Mouse (Mus musculus): ENCODE data around the gene Nasp. TPM values are rescaled to one million over a fixed set of nuclear protein-coding genes. Genes with fewer than 3 reads are reported as not detected.
"Not testable (repeated sequence)": the region's sequence is repeated elsewhere in the genome, so short reads cannot be mapped to it uniquely, and the experiment has no call there.

Gene Nasp
- 2.0 and 2.6 TPM in 2 replicates for polyA plus RNA-seq (2012; rRNA removed)

GRCm38 (mm10) chr4:116627722-116628662, at the start of gene Nasp:
Gene Nasp, minus strand, starts transcription at chr4:116627941.
- DNase-seq (ENCODE audit: low read depth in 1 of 2, low spot score in 2 of 2): peak; percentile 70 to 84
- Histone ChIP-seq H3K36me3 (ENCODE audit: control insufficient read depth, insufficient read depth, low read length) (no peaks in the 10 kb centered on the region), H3K4me1 (ENCODE audit: control insufficient read depth, insufficient read depth, insufficient read length) (peaks cover 4% of the 10 kb centered on the region; the same call in 1 of the 2 replicates), H3K4me3 (ENCODE audit: extremely low read depth, insufficient read depth, insufficient read length) (peak within 1 kb of the TSS; percentile 99), H3K27ac (ENCODE audit: insufficient read depth, low read length) (peak within 1 kb of the TSS; percentile 91), H3K27me3 (ENCODE audit: control insufficient read depth, insufficient read depth, low read length) (no peaks in the 10 kb centered on the region)
- TF ChIP-seq POLR2A (IDR thresholded peaks at IDR 0.05; ENCODE audit: low read depth, low read length): no peak
- no peak for TF ChIP-seq CTCF (IDR thresholded peaks at IDR 0.05; ENCODE audit: extremely low read depth, insufficient read depth, insufficient read length, insufficient replicate concordance)
- 8% methylated on average over 23 of the region's 23 CpGs for WGBS

- no peaks in the 10 kb centered on the region for H3K36me3 ChIP-seq (ENCODE audit: control insufficient read depth, insufficient read depth, low read length)
- 59% methylated on average over 3 of the region's 3 CpGs for WGBS
- no peak overlapping the region for H3K4me3 ChIP-seq (ENCODE audit: extremely low read depth, insufficient read depth, insufficient read length)
- no peaks in the 10 kb centered on the region for H3K27me3 ChIP-seq (ENCODE audit: control insufficient read depth, insufficient read depth, low read length)
- no peaks in the 10 kb centered on the region for H3K4me1 ChIP-seq (ENCODE audit: control insufficient read depth, insufficient read depth, insufficient read length)
- DNase-seq (ENCODE audit: low read depth in 1 of 2, low spot score in 2 of 2): no peak
- no peak for TF ChIP-seq CTCF (IDR thresholded peaks at IDR 0.05; ENCODE audit: extremely low read depth, insufficient read depth, insufficient read length, insufficient replicate concordance)
- TF ChIP-seq POLR2A (IDR thresholded peaks at IDR 0.05; ENCODE audit: low read depth, low read length): no peak
- H3K27ac ChIP-seq (ENCODE audit: insufficient read depth, low read length): no peak overlapping the region
These were observed 48.3 kb upstream of the Nasp start for GRCm38 (mm10) chr4:116676027-116676426.

- DNase-seq (ENCODE audit: low read depth in 1 of 2, low spot score in 2 of 2); H3K4me1 ChIP-seq (ENCODE audit: control insufficient read depth, insufficient read depth, insufficient read length); H3K36me3 ChIP-seq (ENCODE audit: control insufficient read depth, insufficient read depth, low read length); H3K4me3 ChIP-seq (ENCODE audit: extremely low read depth, insufficient read depth, insufficient read length); H3K27ac ChIP-seq (ENCODE audit: insufficient read depth, low read length); H3K27me3 ChIP-seq (ENCODE audit: control insufficient read depth, insufficient read depth, low read length): not testable (repeated sequence)
- WGBS: 88% methylated on average over 6 of the region's 6 CpGs
These were observed 47.0 kb upstream of the Nasp start for GRCm38 (mm10) chr4:116674761-116675160.

GRCm38 (mm10) chr4:116672785-116673184, 45.0 kb upstream of the Nasp start:
- Histone ChIP-seq H3K4me3 (ENCODE audit: extremely low read depth, insufficient read depth, insufficient read length) (no peak overlapping the region), H3K36me3 (ENCODE audit: control insufficient read depth, insufficient read depth, low read length) (no peaks in the 10 kb centered on the region), H3K27ac (ENCODE audit: insufficient read depth, low read length) (no peak overlapping the region), H3K27me3 (ENCODE audit: control insufficient read depth, insufficient read depth, low read length) (no peaks in the 10 kb centered on the region), H3K4me1 (ENCODE audit: control insufficient read depth, insufficient read depth, insufficient read length) (peaks cover 3% of the 10 kb centered on the region; the same call in 1 of the 2 replicates)
- TF ChIP-seq POLR2A (IDR thresholded peaks at IDR 0.05; ENCODE audit: low read depth, low read length) (no peak), CTCF (IDR thresholded peaks at IDR 0.05; ENCODE audit: extremely low read depth, insufficient read depth, insufficient read length, insufficient replicate concordance) (no peak)
- DNase-seq (ENCODE audit: low read depth in 1 of 2, low spot score in 2 of 2): no peak
- WGBS: 76% methylated on average over 2 of the region's 2 CpGs

GRCm38 (mm10) chr4:116669291-116669690, 41.5 kb upstream of the Nasp start:
- WGBS: 74% methylated on average over 2 of the region's 2 CpGs
- no peaks in the 10 kb centered on the region for H3K27me3 ChIP-seq (ENCODE audit: control insufficient read depth, insufficient read depth, low read length)
- H3K4me3 ChIP-seq (ENCODE audit: extremely low read depth, insufficient read depth, insufficient read length): no peak overlapping the region
- no peaks in the 10 kb centered on the region for H3K36me3 ChIP-seq (ENCODE audit: control insufficient read depth, insufficient read depth, low read length)
- H3K27ac ChIP-seq (ENCODE audit: insufficient read depth, low read length): no peak overlapping the region
- no peak for TF ChIP-seq CTCF (IDR thresholded peaks at IDR 0.05; ENCODE audit: extremely low read depth, insufficient read depth, insufficient read length, insufficient replicate concordance)
- TF ChIP-seq POLR2A (IDR thresholded peaks at IDR 0.05; ENCODE audit: low read depth, low read length): no peak
- no peak for DNase-seq (ENCODE audit: low read depth in 1 of 2, low spot score in 2 of 2)
- H3K4me1 ChIP-seq (ENCODE audit: control insufficient read depth, insufficient read depth, insufficient read length): peaks cover 6% of the 10 kb centered on the region; the same call in 1 of the 2 replicates

GRCm38 (mm10) chr4:116668145-116668544, 40.4 kb upstream of the Nasp start:
- whole genome bisulfite sequencing: 6% methylated on average over 3 of the region's 3 CpGs
- no peaks in the 10 kb centered on the region for H3K36me3 ChIP-seq (ENCODE audit: control insufficient read depth, insufficient read depth, low read length)
- H3K4me3 ChIP-seq (ENCODE audit: extremely low read depth, insufficient read depth, insufficient read length): no peak overlapping the region
- DNase-seq (ENCODE audit: low read depth in 1 of 2, low spot score in 2 of 2): no peak
- TF ChIP-seq CTCF (IDR thresholded peaks at IDR 0.05; ENCODE audit: extremely low read depth, insufficient read depth, insufficient read length, insufficient replicate concordance) (no peak), POLR2A (IDR thresholded peaks at IDR 0.05; ENCODE audit: low read depth, low read length) (no peak)
- peak overlapping the region; percentile 45 for H3K27ac ChIP-seq (ENCODE audit: insufficient read depth, low read length)
- peaks cover 6% of the 10 kb centered on the region; the same call in 1 of the 2 replicates for H3K4me1 ChIP-seq (ENCODE audit: control insufficient read depth, insufficient read depth, insufficient read length)
- no peaks in the 10 kb centered on the region for H3K27me3 ChIP-seq (ENCODE audit: control insufficient read depth, insufficient read depth, low read length)

- WGBS: 49% methylated on average over 4 of the region's 4 CpGs
- peaks cover 6% of the 10 kb centered on the region; the same call in 1 of the 2 replicates for H3K4me1 ChIP-seq (ENCODE audit: control insufficient read depth, insufficient read depth, insufficient read length)
- H3K27me3 ChIP-seq (ENCODE audit: control insufficient read depth, insufficient read depth, low read length): no peaks in the 10 kb centered on the region
- H3K36me3 ChIP-seq (ENCODE audit: control insufficient read depth, insufficient read depth, low read length): no peaks in the 10 kb centered on the region
- no peak overlapping the region for H3K27ac ChIP-seq (ENCODE audit: insufficient read depth, low read length)
- TF ChIP-seq CTCF (IDR thresholded peaks at IDR 0.05; ENCODE audit: extremely low read depth, insufficient read depth, insufficient read length, insufficient replicate concordance) (no peak), POLR2A (IDR thresholded peaks at IDR 0.05; ENCODE audit: low read depth, low read length) (no peak)
- H3K4me3 ChIP-seq (ENCODE audit: extremely low read depth, insufficient read depth, insufficient read length): no peak overlapping the region
- DNase-seq (ENCODE audit: low read depth in 1 of 2, low spot score in 2 of 2): no peak
These were observed 38.9 kb upstream of the Nasp start for GRCm38 (mm10) chr4:116666625-116667024.
